Mouse (Mus musculus) hindbrain, embryonic 12.5 days (tissue): ENCODE data around the gene 4930442H23Rik. TPM values are rescaled to one million over a fixed set of nuclear protein-coding genes. Genes with fewer than 3 reads are reported as not detected.

ENCODE experiments used
- ATAC-seq: fragments of 200-750 bp; cut with Nextera tagmentation; 2 replicates; pipeline ENCODE4 v1.8.0; 2017; ENCODE audit warnings: moderate TSS enrichment; ENCODE audit not compliant: low FRiP score
- H3K27ac ChIP-seq: fragments of 300-500 bp; sonication (generic); 2 replicates; pipeline ENCODE4 v1.5.1; 2016; ENCODE audit warnings: mild to moderate bottlenecking
- H3K27me3 ChIP-seq: fragments of 300-500 bp; sonication (generic); 2 replicates; pipeline ENCODE4 v1.6.1; 2016; ENCODE audit warnings: mild to moderate bottlenecking
- H3K36me3 ChIP-seq: fragments of 300-500 bp; sonication (generic); 2 replicates; pipeline ENCODE4 v1.6.1; 2016; ENCODE audit warnings: mild to moderate bottlenecking
- H3K4me1 ChIP-seq: fragments of 300-500 bp; sonication (generic); 2 replicates; pipeline ENCODE4 v1.6.1; 2016
- H3K4me2 ChIP-seq: fragments of 300-500 bp; sonication (generic); replicated peaks from 2 replicates; pipeline ENCODE4 v1.6.1; 2016; ENCODE audit warnings: mild to moderate bottlenecking
- H3K4me3 ChIP-seq: fragments of 300-500 bp; sonication (generic); 2 replicates; pipeline ENCODE4 v1.5.1; 2016; ENCODE audit warnings: mild to moderate bottlenecking
- H3K9ac ChIP-seq: fragments of 300-500 bp; sonication (generic); 2 replicates; pipeline ENCODE4 v1.6.1; 2016; ENCODE audit warnings: mild to moderate bottlenecking, moderate library complexity
- H3K9me3 ChIP-seq: fragments of 300-500 bp; sonication (generic); replicated peaks from 2 replicates; pipeline ENCODE4 v1.6.1; 2016; ENCODE audit warnings: mild to moderate bottlenecking
- WGBS: fragments of 180-500 bp; shearing (Covaris S2); methylation state at CpG from one replicate; pipeline ENCODE4 v1.1.7; 2016; 5-methylcytosine and 5-hydroxymethylcytosine counted together
- polyA plus RNA-seq: library from polyadenylated mRNA; unstranded; fragments of >200 nt; fragmentation: Nextera tagmentation; extraction: Ambion mirVana; gene quantifications from 2 replicates; pipeline ENCODE4 v1.2.1, GENCODE M21; 2016

4930442H23Rik gene
- polyA plus RNA-seq, 1 experiment from 2014 or later, result not detected

DNA sequence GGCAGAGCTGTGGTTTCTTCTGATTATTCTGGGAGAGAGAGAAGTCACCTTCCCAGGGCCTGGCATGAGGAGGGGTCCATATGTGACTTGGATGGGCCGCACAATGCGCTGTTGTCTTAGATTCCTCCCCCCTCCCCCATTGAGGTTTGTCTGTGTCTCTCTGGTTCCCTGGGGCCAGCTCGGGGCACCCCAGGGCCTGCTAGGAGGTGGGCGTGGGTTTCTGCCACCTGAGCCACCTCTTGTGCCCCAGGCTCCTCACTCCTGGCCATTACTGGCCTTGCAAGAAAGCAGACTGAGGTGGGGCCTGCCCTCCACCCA, 44.2 kb downstream of the 4930442H23Rik start:
- H3K9ac ChIP-seq, result peak overlapping the region; percentile 23; the same call in 1 of the 2 replicates
- H3K4me1 ChIP-seq, result peaks cover 66% of the 10 kb centered on the region
- ATAC-seq, result no peak
- no peak overlapping the region for H3K27ac ChIP-seq
- H3K4me3 ChIP-seq, result peak overlapping the region; percentile 3; the same call in 1 of the 2 replicates
- peak overlapping the region; percentile 100 for H3K4me2 ChIP-seq
- peaks cover 17% of the 10 kb centered on the region for H3K27me3 ChIP-seq
- no peaks in the 10 kb centered on the region for H3K9me3 ChIP-seq
- H3K36me3 ChIP-seq, result peaks cover 14% of the 10 kb centered on the region
- 77% methylated on average over 4 of the region's 4 CpGs for WGBS

DNA sequence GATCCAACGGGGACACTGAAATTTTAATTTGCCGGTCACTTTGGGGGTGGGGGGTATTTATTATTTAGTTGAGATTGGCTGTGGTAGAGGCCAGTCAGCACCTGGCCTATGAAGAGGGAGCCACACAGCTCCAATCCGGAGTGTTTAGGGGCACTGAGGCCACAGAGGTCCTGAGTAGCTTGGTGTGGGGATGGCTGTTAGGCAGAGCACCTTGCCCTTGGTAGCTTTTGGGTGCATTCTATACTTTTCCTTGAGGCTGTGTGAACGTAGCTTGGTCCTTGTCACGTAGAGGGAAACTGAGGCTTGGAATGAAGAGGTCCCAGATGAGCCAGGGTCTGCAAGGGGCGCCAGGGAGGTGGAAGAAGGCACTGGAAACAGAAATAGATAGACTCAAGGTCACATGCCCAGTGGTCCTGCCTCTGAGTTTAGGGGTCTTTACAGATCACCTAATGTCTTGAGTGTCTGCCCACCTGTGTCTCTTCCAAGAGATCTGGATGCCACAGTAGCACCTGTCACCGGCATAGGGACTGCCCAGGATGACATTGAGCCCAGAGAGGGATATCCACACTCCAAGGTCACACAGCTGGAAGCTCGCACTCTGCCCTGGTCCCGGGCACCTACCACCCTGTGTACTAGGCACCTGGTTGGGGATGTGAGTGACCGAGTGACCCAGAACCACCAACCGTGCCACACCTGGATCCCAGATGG, 44.7 kb downstream of the 4930442H23Rik start:
- Histone ChIP-seq H3K9me3 (no peaks in the 10 kb centered on the region), H3K27ac (peak overlapping the region; percentile 89; the same call in 1 of the 2 replicates), H3K9ac (peak overlapping the region; percentile 90), H3K36me3 (peaks cover 8% of the 10 kb centered on the region), H3K4me3 (peak overlapping the region; percentile 85), H3K27me3 (peaks cover 22% of the 10 kb centered on the region), H3K4me2 (peak overlapping the region; percentile 100), H3K4me1 (peaks cover 66% of the 10 kb centered on the region)
- no peak for ATAC-seq
- WGBS, result 58% methylated on average over 11 of the region's 11 CpGs

DNA sequence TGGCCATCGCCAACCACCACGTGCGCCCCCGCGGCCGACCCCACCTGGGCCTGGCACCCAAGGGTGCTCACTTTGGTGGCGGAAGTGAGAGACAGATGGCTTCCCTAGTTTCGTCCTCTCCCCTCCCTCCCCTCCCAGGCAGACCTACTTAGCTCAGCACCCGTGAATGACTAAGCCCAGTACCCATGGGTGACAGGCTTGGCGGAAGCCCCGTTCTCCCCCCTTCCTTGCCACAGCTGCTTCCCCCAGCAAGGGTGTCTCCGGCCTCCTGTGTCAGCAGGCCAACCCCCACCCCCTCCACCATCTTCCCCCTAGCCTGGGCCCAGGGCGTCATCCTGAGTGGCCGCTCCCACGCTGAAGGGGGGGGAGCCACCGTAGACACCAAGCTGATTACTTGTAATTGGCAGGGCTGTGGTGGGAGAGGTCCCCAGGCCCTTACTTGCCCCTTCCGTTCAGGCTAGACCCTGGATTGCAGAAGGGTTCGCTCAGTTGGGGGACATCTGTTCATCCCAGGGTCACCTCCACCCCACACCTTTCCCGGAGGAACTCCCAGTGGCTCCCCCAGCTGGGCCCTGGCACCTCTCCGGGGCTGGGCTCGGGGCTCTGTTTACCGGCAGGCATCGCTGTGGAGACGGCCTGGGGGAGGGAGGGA, 45.4 kb downstream of the 4930442H23Rik start:
- H3K4me2 ChIP-seq, result peak overlapping the region; percentile 100
- WGBS, result under 1% methylated on average over 24 of the region's 24 CpGs

DNA sequence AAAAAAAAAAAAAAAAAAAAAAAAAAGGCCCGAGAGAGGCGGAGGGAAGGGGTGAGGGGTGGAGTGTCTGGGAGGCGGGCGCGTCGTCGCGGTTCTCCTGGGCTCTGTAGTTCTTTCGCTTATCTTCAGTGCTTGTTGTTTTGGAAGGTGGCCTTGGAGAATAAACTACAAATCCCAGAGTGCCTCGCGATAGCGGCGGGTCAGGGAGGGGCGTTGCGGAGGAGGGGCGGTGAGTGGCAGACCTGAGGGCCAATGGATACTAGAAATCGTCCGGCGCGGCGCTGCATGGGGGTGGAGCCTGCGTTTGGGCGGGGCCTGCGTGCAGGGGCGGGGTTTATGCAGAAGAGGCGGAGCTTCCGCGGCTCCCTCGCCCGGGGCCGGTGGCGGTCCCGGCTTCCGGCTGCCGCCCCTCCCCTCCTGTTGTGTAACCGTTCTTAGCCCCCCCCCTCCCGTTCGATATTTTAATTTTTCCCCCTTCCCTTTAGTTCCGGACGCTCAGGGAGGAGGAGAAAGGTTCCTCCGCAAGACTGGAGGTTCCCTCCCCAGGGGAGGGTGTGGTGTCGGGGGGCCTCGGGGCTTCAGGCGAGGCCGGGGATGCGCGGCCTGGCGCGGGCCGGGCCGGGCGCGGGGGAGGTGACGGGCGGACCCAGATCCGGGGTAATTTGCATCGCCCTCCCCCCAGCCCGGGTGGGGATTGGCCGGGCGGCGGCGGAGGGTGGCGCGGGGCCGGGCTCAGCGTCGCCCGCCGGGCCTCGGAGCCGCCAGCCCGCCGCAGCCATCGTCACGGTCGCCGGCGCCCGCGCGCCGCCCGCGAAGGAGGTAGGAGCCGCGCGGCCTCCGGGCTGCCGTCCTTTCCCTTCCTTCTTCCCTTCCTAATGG, 46.2 kb downstream of the 4930442H23Rik start:
- ATAC-seq, result peak; percentile 92
- H3K27ac ChIP-seq, result peak overlapping the region; percentile 97
- H3K4me1 ChIP-seq, result peaks cover 59% of the 10 kb centered on the region
- peak overlapping the region; percentile 85 for H3K4me3 ChIP-seq
- H3K9ac ChIP-seq, result peak overlapping the region; percentile 90
- peak overlapping the region; percentile 100 for H3K4me2 ChIP-seq
- H3K9me3 ChIP-seq, result no peaks in the 10 kb centered on the region
- peaks cover 34% of the 10 kb centered on the region for H3K27me3 ChIP-seq
- under 1% methylated on average over 51 of the region's 89 CpGs for WGBS
- no peaks in the 10 kb centered on the region for H3K36me3 ChIP-seq

More for the DNA sequence above, 45.4 kb downstream of the 4930442H23Rik start:
- no peak; the same call in 1 of the 2 replicates for ATAC-seq
- Histone ChIP-seq H3K36me3 (peaks cover 1% of the 10 kb centered on the region; the same call in 1 of the 2 replicates), H3K4me1 (peaks cover 66% of the 10 kb centered on the region), H3K4me3 (peak overlapping the region; percentile 85), H3K27me3 (peaks cover 28% of the 10 kb centered on the region), H3K9ac (peak overlapping the region; percentile 90), H3K9me3 (no peaks in the 10 kb centered on the region), H3K27ac (peak overlapping the region; percentile 89)

DNA sequence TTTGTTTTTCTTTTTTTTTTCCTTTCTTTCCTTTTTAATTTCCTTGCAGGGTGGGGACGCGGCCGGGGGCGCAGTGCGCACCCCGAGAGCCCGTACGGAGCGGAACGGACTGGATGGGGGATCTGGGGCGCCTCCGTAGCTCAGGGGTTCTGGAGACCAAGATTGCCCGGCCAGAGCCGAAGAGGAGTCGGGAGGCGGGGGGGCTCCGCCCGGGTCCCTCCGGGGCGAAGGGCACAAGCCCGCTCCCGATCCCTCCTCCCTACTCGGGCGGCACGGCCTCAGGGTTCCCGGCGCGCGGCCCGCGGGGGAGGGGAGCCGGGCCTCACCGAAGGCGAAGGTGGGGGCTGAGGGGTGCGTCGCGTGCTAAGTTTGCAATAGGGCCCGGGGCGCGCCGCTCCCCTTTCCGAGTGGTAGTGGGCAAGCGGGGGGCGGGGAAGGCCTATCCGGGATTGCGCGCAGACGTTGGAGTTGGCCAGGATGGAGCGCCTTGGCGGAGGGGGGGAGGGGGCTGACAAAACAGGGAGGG, 46.9 kb downstream of the 4930442H23Rik start:
- Histone ChIP-seq H3K4me2 (peak overlapping the region; percentile 100), H3K9ac (peak overlapping the region; percentile 92), H3K27me3 (peaks cover 39% of the 10 kb centered on the region), H3K27ac (peak overlapping the region; percentile 97), H3K9me3 (no peaks in the 10 kb centered on the region), H3K4me1 (peaks cover 52% of the 10 kb centered on the region), H3K4me3 (peak overlapping the region; percentile 85), H3K36me3 (no peaks in the 10 kb centered on the region)
- WGBS, result under 1% methylated on average over 48 of the region's 50 CpGs
- ATAC-seq, result peak; percentile 63

DNA sequence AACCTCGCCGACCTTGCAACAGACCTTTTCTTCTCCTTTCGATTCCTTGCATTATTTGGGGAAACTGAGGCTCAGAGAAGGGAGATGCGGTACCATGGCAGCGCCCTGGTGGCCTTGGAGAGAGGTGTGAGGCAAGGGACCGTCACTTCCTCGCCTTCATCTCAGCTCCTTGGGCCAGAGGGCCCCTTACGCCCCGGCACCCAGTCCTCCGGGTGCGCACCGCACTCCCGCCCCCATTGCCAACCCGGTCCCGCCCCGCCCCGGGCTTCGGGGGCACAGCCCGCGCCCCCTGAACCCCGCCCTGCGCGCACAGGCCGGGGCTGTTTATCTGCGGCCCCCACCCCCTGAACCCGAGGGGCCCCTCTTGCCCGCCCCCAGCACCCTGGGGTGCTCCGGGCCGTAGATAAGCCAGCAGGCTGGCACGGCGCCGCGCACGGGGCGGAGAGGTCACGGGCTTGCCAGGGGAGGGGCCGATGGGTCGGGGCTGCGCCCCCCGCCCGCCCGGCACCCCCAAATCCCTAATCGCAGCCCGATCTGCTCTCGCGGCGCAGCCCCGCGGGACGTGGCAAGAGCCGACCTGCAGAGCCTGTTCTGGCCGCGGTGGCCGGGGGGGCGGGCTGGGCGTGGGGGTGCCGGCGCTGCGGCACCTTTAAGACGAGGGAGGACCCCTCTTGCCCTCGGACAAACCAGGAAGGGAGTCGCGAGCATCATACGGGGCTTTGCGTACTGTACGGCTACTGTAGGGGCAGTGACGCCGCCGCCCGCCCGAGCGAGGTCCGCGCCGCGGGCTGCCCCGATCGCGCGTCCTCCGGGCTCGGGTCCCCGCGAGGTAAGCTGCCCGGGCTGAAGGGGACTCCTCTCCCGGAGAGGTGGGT, 47.6 kb downstream of the 4930442H23Rik start:
- Histone ChIP-seq H3K9ac (peak overlapping the region; percentile 92), H3K9me3 (no peaks in the 10 kb centered on the region), H3K36me3 (no peaks in the 10 kb centered on the region), H3K27me3 (peaks cover 39% of the 10 kb centered on the region), H3K4me2 (peak overlapping the region; percentile 100), H3K4me3 (peak overlapping the region; percentile 85), H3K4me1 (peaks cover 45% of the 10 kb centered on the region), H3K27ac (peak overlapping the region; percentile 97)
- under 1% methylated on average over 75 of the region's 86 CpGs for WGBS
- peak; percentile 18; the same call in 1 of the 2 replicates for ATAC-seq

DNA sequence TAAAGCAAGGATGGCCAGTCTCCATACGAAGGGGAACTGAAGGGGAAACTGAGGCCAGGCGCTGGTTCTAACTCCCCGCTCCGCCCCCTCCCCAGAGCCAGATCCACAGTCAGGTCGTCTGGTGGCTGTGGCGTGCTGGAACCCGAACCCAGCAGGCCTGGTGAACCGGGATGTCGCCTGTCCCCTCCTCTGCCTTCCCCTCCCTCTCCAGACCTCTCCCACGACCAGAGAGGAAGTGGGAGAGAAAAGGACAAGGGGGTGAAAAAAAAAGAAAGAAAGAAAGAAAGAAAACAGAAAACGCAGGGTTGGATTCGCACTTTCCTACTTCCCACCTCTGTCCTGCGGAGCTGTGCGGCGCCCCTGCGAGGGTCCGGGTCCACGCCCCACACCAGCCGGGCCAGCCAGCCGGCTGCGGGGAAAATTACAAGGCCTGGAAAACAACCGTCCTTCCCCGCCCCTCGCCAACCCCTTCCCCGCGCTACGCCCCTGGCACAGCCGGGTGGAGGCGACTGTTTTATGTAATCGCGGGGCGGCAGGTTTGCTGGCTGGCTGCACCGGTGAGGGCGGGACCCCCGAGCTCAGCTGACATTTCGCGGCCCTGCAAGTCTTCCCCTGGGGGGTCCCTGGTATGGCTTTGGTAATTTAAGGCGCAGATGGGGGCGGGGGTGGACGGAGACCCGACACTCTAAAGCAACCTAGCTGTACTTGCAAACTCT, 48.5 kb downstream of the 4930442H23Rik start, which contains the start of gene Zbtb7a:
Gene Zbtb7a, plus strand, starts transcription at position 255 of the 716 bp plus-strand sequence.
- H3K27ac ChIP-seq, result peak within 1 kb of the TSS; percentile 97
- peaks cover 48% of the 10 kb centered on the region for H3K27me3 ChIP-seq
- peak within 1 kb of the TSS; percentile 85 for H3K4me3 ChIP-seq

DNA sequence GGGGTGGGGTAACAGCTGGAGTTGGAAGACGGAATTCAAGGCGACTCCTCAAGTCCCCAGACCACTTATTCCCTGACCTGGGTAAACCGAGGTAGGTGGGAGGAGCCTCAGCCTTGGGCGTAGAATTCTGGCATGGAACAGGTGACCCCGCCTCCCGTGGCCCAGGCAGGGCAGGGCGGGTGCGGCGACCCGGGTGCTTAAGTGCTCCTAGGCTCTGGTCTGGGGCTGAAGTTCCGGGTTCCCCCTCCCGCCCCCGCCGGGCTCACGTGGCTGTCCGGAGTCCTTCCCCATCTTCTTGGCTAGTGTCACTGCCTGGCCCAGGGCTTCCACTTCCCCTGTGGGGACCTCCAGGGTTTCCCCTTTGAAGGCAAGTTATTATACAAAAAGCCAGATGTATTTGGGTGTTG, 49.5 kb downstream of the 4930442H23Rik start:
- Histone ChIP-seq H3K9ac (no peak overlapping the region), H3K4me1 (peaks cover 33% of the 10 kb centered on the region), H3K4me3 (no peak overlapping the region), H3K4me2 (no peak overlapping the region), H3K36me3 (no peaks in the 10 kb centered on the region), H3K27ac (no peak overlapping the region), H3K27me3 (peaks cover 58% of the 10 kb centered on the region), H3K9me3 (no peaks in the 10 kb centered on the region)
- no peak for ATAC-seq
- WGBS, result 1% methylated on average over 16 of the region's 16 CpGs

More for the DNA sequence above, 48.5 kb downstream of the 4930442H23Rik start, which contains the start of gene Zbtb7a:
- H3K4me1 ChIP-seq, result peaks cover 35% of the 10 kb centered on the region
- no peaks in the 10 kb centered on the region for H3K36me3 ChIP-seq
- 2% methylated on average over 40 of the region's 41 CpGs for WGBS
- no peaks in the 10 kb centered on the region for H3K9me3 ChIP-seq
- ATAC-seq, result no peak
- peak within 1 kb of the TSS; percentile 100 for H3K4me2 ChIP-seq
- H3K9ac ChIP-seq, result peak within 1 kb of the TSS; percentile 92
